Mouse (Mus musculus): ENCODE measurements around the gene Ift172. TPM values are rescaled to one million over a fixed set of nuclear protein-coding genes. Genes with fewer than 3 reads are reported as not detected.

The Ift172 gene
- polyA plus RNA-seq, 1 experiment from 2014 or later, result 45.7 TPM

DNA sequence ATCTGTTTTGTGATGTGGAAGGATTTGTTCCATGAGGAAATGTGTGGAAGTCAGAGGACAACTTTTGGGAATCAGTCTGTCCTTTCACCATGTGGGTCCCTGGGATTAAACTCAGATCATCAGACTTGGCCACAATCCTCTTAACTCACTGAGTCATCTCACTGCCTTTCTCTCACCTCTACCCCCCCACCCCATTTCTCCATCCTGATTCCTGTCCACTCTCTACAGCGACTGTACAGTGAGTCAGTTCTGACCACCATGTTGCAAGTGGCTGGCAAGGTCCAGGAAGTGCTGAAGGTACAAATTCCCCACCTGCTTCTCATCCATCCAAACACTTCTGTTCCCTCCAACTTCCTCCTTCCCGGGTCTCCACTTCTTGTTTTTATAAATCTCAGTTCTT lies 7.6 kb upstream of the Ift172 start:
- WGBS, result 62% methylated on average over 2 of the region's 2 CpGs
- DNase-seq (ENCODE audit: low spot score), result no peak
- Histone ChIP-seq H3K9ac (ENCODE audit: low read length) (no peak overlapping the region), H3K4me2 (ENCODE audit: low read depth, severe bottlenecking) (no peak overlapping the region), H3K4me3 (ENCODE audit: low read depth, low read length) (no peak overlapping the region), H3K27me3 (ENCODE audit: control insufficient read depth, insufficient read depth, low read length) (no peaks in the 10 kb centered on the region), H3K36me3 (ENCODE audit: control insufficient read depth, insufficient read depth, low read length) (peaks cover 4% of the 10 kb centered on the region; the same call in 1 of the 2 replicates), H3K4me1 (ENCODE audit: control insufficient read depth, insufficient read depth, low read length) (peaks cover 7% of the 10 kb centered on the region), H3K9me3 (ENCODE audit: control insufficient read depth, low read length) (no peaks in the 10 kb centered on the region), H3K27ac (replicated peaks; ENCODE audit: low read depth, low read length) (no peak overlapping the region)
- no peak for ATAC-seq (ENCODE audit: insufficient number of reproducible peaks, low FRiP score, low TSS enrichment, low read depth)

GRCm38 (mm10) chr5:31297981-31298380 lies 7.1 kb upstream of the Ift172 start:
- Histone ChIP-seq H3K9me3 (ENCODE audit: control insufficient read depth, low read length) (no peaks in the 10 kb centered on the region), H3K4me2 (ENCODE audit: low read depth, severe bottlenecking) (no peak overlapping the region), H3K9ac (ENCODE audit: low read length) (no peak overlapping the region), H3K36me3 (ENCODE audit: control insufficient read depth, insufficient read depth, low read length) (peaks cover 6% of the 10 kb centered on the region; the same call in 1 of the 2 replicates), H3K27me3 (ENCODE audit: control insufficient read depth, insufficient read depth, low read length) (no peaks in the 10 kb centered on the region), H3K4me3 (ENCODE audit: low read depth, low read length) (no peak overlapping the region), H3K4me1 (ENCODE audit: control insufficient read depth, insufficient read depth, low read length) (peaks cover 7% of the 10 kb centered on the region), H3K27ac (replicated peaks; ENCODE audit: low read depth, low read length) (no peak overlapping the region)
- no peak for ATAC-seq (ENCODE audit: insufficient number of reproducible peaks, low FRiP score, low TSS enrichment, low read depth)
- 84% methylated on average over 3 of the region's 3 CpGs for WGBS
- DNase-seq (ENCODE audit: low spot score), result no peak

- Histone ChIP-seq H3K9ac (ENCODE audit: low read length) (no peak within 1 kb of the TSS), H3K36me3 (ENCODE audit: control insufficient read depth, insufficient read depth, low read length) (peaks cover 6% of the 10 kb centered on the region; the same call in 1 of the 2 replicates), H3K4me3 (ENCODE audit: low read depth, low read length) (no peak within 1 kb of the TSS; the same call in 1 of the 2 replicates), H3K27me3 (ENCODE audit: control insufficient read depth, insufficient read depth, low read length) (no peaks in the 10 kb centered on the region), H3K27ac (replicated peaks; ENCODE audit: low read depth, low read length) (no peak within 1 kb of the TSS), H3K4me1 (ENCODE audit: control insufficient read depth, insufficient read depth, low read length) (peaks cover 7% of the 10 kb centered on the region), H3K9me3 (ENCODE audit: control insufficient read depth, low read length) (no peaks in the 10 kb centered on the region), H3K4me2 (ENCODE audit: low read depth, severe bottlenecking) (peak within 1 kb of the TSS; percentile 75; the same call in 1 of the 2 replicates)
- ATAC-seq (ENCODE audit: insufficient number of reproducible peaks, low FRiP score, low TSS enrichment, low read depth) (no peak), DNase-seq (ENCODE audit: low spot score) (no peak)
- 73% methylated on average over 13 of the region's 13 CpGs for WGBS
Measured at GRCm38 (mm10) chr5:31297047-31297757, 6.3 kb upstream of the Ift172 start, which contains the start of gene Gckr. Gckr (plus strand) TSS chr5:31297443.

- under 1% methylated on average over 39 of the region's 46 CpGs for WGBS
- H3K27me3 ChIP-seq (ENCODE audit: control insufficient read depth, insufficient read depth, low read length), result no peaks in the 10 kb centered on the region
- ATAC-seq (ENCODE audit: insufficient number of reproducible peaks, low FRiP score, low TSS enrichment, low read depth), result peak; percentile 44; the same call in 1 of the 2 replicates
- peak within 1 kb of the TSS; percentile 88 for H3K9ac ChIP-seq (ENCODE audit: low read length)
- peaks cover 7% of the 10 kb centered on the region for H3K4me1 ChIP-seq (ENCODE audit: control insufficient read depth, insufficient read depth, low read length)
- no peaks in the 10 kb centered on the region for H3K9me3 ChIP-seq (ENCODE audit: control insufficient read depth, low read length)
- H3K4me3 ChIP-seq (ENCODE audit: low read depth, low read length), result peak within 1 kb of the TSS; percentile 73
- H3K27ac ChIP-seq (replicated peaks; ENCODE audit: low read depth, low read length), result peak within 1 kb of the TSS; percentile 63; the same call in 1 of the 2 replicates
- peak within 1 kb of the TSS; percentile 75 for H3K4me2 ChIP-seq (ENCODE audit: low read depth, severe bottlenecking)
- peak; percentile 71 for DNase-seq (ENCODE audit: low spot score)
- peaks cover 6% of the 10 kb centered on the region; the same call in 1 of the 2 replicates for H3K36me3 ChIP-seq (ENCODE audit: control insufficient read depth, insufficient read depth, low read length)
Measured at GRCm38 (mm10) chr5:31295606-31296141, 4.8 kb upstream of the Ift172 start, which contains the start of gene Fndc4. Fndc4 (minus strand) TSS chr5:31296080.

DNA sequence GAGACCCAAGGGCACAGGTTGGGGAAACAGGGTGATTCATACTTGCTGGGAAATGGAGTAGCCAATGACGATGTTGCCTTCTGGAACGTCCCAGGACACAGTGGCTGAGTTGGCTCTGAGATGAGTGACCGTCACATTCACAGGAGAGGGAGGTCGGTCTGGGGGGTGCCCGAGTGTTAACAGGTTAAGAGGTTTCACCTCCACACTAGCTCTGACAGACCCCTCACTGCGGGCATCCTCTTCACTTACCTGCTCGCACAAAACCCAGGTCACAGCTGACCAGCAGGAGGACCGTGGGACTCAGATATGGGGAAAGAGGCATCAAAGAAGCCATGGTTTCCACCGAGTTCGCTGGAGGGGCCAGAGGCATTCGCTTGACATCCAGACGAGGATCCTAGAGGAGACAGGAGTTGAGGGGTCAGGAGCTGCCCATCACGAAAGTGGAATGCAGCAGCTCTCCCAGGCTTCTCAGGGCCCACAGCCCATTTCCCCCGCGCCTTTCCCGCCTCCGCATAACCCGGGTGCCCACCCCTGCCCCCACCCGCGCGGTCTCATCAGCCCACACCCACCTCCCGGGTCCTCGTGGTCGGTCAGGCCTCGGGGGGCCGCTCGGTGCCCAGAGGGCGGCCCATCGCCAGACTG lies 4.2 kb upstream of the Ift172 start:
- H3K4me1 ChIP-seq (ENCODE audit: control insufficient read depth, insufficient read depth, low read length), result peaks cover 10% of the 10 kb centered on the region
- no peaks in the 10 kb centered on the region for H3K9me3 ChIP-seq (ENCODE audit: control insufficient read depth, low read length)
- ATAC-seq (ENCODE audit: insufficient number of reproducible peaks, low FRiP score, low TSS enrichment, low read depth), result 0 out of 2 replicates have a peak, but pooled peaks have one; percentile 28
- H3K4me3 ChIP-seq (ENCODE audit: low read depth, low read length), result peak overlapping the region; percentile 73
- peak; percentile 47 for DNase-seq (ENCODE audit: low spot score)
- 6% methylated on average over 29 of the region's 29 CpGs for WGBS
- no peaks in the 10 kb centered on the region for H3K27me3 ChIP-seq (ENCODE audit: control insufficient read depth, insufficient read depth, low read length)
- peak overlapping the region; percentile 88 for H3K9ac ChIP-seq (ENCODE audit: low read length)
- H3K27ac ChIP-seq (replicated peaks; ENCODE audit: low read depth, low read length), result peak overlapping the region; percentile 63; the same call in 1 of the 2 replicates
- H3K36me3 ChIP-seq (ENCODE audit: control insufficient read depth, insufficient read depth, low read length), result peaks cover 6% of the 10 kb centered on the region; the same call in 1 of the 2 replicates
- H3K4me2 ChIP-seq (ENCODE audit: low read depth, severe bottlenecking), result peak overlapping the region; percentile 75

- Histone ChIP-seq H3K9me3 (ENCODE audit: control insufficient read depth, low read length) (no peaks in the 10 kb centered on the region), H3K4me2 (ENCODE audit: low read depth, severe bottlenecking) (peak overlapping the region; percentile 67), H3K27me3 (ENCODE audit: control insufficient read depth, insufficient read depth, low read length) (no peaks in the 10 kb centered on the region), H3K4me1 (ENCODE audit: control insufficient read depth, insufficient read depth, low read length) (peaks cover 10% of the 10 kb centered on the region), H3K36me3 (ENCODE audit: control insufficient read depth, insufficient read depth, low read length) (peaks cover 6% of the 10 kb centered on the region; the same call in 1 of the 2 replicates), H3K4me3 (ENCODE audit: low read depth, low read length) (peak overlapping the region; percentile 38), H3K27ac (replicated peaks; ENCODE audit: low read depth, low read length) (peak overlapping the region; percentile 72; the same call in 1 of the 2 replicates), H3K9ac (ENCODE audit: low read length) (peak overlapping the region; percentile 49; the same call in 1 of the 2 replicates)
- DNase-seq (ENCODE audit: low spot score), result no peak
- ATAC-seq (ENCODE audit: insufficient number of reproducible peaks, low FRiP score, low TSS enrichment, low read depth), result peak; percentile 8; the same call in 1 of the 2 replicates
- WGBS, result 3% methylated on average over 9 of the region's 9 CpGs
Measured at GRCm38 (mm10) chr5:31291361-31291688, 409 bp upstream of the Ift172 start.

GRCm38 (mm10) chr5:31289626-31290230 lies 1.2 kb downstream of the Ift172 start:
- Histone ChIP-seq H3K4me3 (ENCODE audit: low read depth, low read length) (peak overlapping the region; percentile 38), H3K4me2 (ENCODE audit: low read depth, severe bottlenecking) (peak overlapping the region; percentile 67), H3K27ac (replicated peaks; ENCODE audit: low read depth, low read length) (no peak overlapping the region), H3K9me3 (ENCODE audit: control insufficient read depth, low read length) (no peaks in the 10 kb centered on the region), H3K9ac (ENCODE audit: low read length) (no peak overlapping the region), H3K27me3 (ENCODE audit: control insufficient read depth, insufficient read depth, low read length) (no peaks in the 10 kb centered on the region), H3K4me1 (ENCODE audit: control insufficient read depth, insufficient read depth, low read length) (peaks cover 7% of the 10 kb centered on the region), H3K36me3 (ENCODE audit: control insufficient read depth, insufficient read depth, low read length) (peaks cover 8% of the 10 kb centered on the region; the same call in 1 of the 2 replicates)
- ATAC-seq (ENCODE audit: insufficient number of reproducible peaks, low FRiP score, low TSS enrichment, low read depth), result no peak
- WGBS, result 84% methylated on average over 3 of the region's 3 CpGs
- DNase-seq (ENCODE audit: low spot score), result no peak

DNA sequence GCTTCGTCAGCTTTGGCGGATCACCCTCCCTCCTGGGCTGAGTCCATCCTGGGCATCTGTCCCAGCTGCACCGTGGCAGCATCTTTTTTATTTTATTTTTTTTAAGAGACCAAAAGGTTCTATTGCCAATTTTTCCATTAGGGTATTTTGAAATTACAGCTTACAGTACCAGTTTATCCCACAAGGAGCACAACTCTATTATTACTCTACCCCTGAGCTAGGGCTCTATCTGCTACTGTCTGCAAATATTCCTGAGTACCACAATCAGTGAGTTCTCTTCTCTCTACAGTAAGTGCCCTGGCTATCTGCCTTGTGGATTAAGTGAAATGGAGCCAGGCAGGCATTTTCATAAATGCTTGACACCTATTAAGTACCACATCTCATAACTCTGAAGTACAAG lies 2.3 kb downstream of the Ift172 start:
- Histone ChIP-seq H3K36me3 (ENCODE audit: control insufficient read depth, insufficient read depth, low read length) (peaks cover 7% of the 10 kb centered on the region; the same call in 1 of the 2 replicates), H3K9me3 (ENCODE audit: control insufficient read depth, low read length) (no peaks in the 10 kb centered on the region), H3K4me1 (ENCODE audit: control insufficient read depth, insufficient read depth, low read length) (0 out of 2 replicates have a peak, but pooled peaks cover 3% of the 10 kb centered on the region), H3K27me3 (ENCODE audit: control insufficient read depth, insufficient read depth, low read length) (no peaks in the 10 kb centered on the region), H3K4me3 (ENCODE audit: low read depth, low read length) (no peak overlapping the region), H3K4me2 (ENCODE audit: low read depth, severe bottlenecking) (no peak overlapping the region), H3K9ac (ENCODE audit: low read length) (no peak overlapping the region), H3K27ac (replicated peaks; ENCODE audit: low read depth, low read length) (no peak overlapping the region)
- DNase-seq (ENCODE audit: low spot score) (no peak), ATAC-seq (ENCODE audit: insufficient number of reproducible peaks, low FRiP score, low TSS enrichment, low read depth) (no peak)
- 77% methylated on average over 3 of the region's 3 CpGs for WGBS

Measured in limb, embryonic 11.5 days (tissue).